Mouse (Mus musculus): ENCODE data around the gene Adarb1. TPM values are rescaled to one million over a fixed set of nuclear protein-coding genes. Genes with fewer than 3 reads are reported as not detected.

Adarb1 gene
- polyA plus RNA-seq, 1 experiment from 2014 or later = 1.1 TPM

DNA sequence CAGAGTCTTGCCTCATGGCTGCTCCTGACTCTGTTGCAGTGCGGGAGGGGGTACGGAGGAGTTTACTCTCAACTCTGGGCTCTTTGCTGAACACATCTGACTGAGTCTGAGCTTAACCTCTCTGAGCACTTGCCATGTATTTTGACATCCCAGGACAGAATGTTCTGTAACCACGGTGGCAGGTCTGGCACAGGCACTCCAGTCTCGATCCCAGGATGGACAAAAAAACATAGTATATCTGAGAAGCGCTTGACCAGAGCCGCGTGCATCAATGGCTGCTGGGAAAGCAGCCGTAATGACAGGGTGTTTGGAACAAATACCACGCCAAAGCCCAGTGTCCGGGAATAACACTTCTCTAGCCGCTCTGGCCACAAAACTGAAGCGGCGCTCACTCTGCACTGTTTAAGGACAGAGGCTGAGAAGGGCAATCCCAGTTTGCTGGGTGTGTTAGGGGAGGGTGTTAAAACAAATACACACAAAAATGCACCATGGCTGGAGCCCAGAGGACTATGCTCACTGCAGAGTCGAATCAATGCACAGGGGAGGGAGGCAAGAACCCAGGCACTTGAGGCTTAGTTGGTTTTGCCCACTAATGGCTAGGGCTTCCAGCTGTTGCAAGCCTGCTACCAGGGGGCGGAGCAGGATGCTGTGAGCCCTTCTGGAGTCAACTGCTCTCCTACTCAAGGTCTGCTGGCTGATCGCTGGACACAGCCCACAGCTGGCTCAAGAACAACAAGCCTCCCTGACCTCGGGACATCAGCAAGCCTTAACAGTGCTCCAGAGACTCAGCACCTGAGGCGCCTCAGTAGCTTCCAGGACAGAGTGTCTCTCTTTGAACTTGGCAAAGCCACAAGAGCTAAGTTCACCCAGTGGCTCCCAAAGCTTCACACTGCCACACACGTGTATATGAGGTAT, 23.0 kb upstream of the Adarb1 start:
- Histone ChIP-seq H3K4me2 (ENCODE audit: low read depth, low read length) (no peak overlapping the region), H3K27ac (ENCODE audit: low read length) (no peak overlapping the region), H3K9ac (ENCODE audit: low read depth, low read length) (no peak overlapping the region), H3K9me3 (replicated peaks; ENCODE audit: control insufficient read depth, low read length) (no peaks in the 10 kb centered on the region), H3K4me3 (ENCODE audit: low read depth, low read length) (no peak overlapping the region), H3K27me3 (ENCODE audit: control insufficient read depth, insufficient read depth, low read depth, low read length) (no peaks in the 10 kb centered on the region), H3K4me1 (ENCODE audit: control insufficient read depth, low read depth, low read length) (no peaks in the 10 kb centered on the region), H3K36me3 (ENCODE audit: control insufficient read depth, insufficient read depth) (no peaks in the 10 kb centered on the region)
- ATAC-seq (ENCODE audit: low read depth) = no peak
- 47% methylated on average over 19 of the region's 19 CpGs for WGBS (ENCODE audit: insufficient replicate concordance)

DNA sequence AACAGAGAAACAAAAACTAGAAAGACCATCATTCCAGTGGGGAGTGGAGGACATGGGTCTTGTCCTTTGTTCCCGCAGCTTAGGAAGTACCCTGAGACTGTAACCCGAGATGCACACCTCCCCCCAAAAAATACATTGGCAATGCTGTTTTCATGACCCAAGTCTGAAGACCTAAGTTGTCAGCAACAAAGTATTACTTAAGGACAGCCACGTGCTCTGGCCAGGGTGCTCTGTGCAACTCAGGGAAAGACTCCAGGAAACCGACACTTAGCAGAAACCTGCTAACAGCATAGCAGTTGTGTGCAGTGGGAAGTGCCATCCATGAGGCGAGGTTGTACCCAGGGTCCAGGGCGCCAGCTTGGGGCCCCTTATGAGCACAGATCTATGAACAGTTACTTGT, 22.2 kb upstream of the Adarb1 start:
- no peak overlapping the region for H3K4me2 ChIP-seq (ENCODE audit: low read depth, low read length)
- no peaks in the 10 kb centered on the region for H3K27me3 ChIP-seq (ENCODE audit: control insufficient read depth, insufficient read depth, low read depth, low read length)
- ATAC-seq (ENCODE audit: low read depth) = no peak
- no peaks in the 10 kb centered on the region for H3K36me3 ChIP-seq (ENCODE audit: control insufficient read depth, insufficient read depth)
- no peaks in the 10 kb centered on the region for H3K9me3 ChIP-seq (replicated peaks; ENCODE audit: control insufficient read depth, low read length)
- WGBS (ENCODE audit: insufficient replicate concordance) = 35% methylated on average over 6 of the region's 6 CpGs
- H3K9ac ChIP-seq (ENCODE audit: low read depth, low read length) = no peak overlapping the region
- H3K4me1 ChIP-seq (ENCODE audit: control insufficient read depth, low read depth, low read length) = no peaks in the 10 kb centered on the region
- H3K4me3 ChIP-seq (ENCODE audit: low read depth, low read length) = no peak overlapping the region
- H3K27ac ChIP-seq (ENCODE audit: low read length) = no peak overlapping the region

DNA sequence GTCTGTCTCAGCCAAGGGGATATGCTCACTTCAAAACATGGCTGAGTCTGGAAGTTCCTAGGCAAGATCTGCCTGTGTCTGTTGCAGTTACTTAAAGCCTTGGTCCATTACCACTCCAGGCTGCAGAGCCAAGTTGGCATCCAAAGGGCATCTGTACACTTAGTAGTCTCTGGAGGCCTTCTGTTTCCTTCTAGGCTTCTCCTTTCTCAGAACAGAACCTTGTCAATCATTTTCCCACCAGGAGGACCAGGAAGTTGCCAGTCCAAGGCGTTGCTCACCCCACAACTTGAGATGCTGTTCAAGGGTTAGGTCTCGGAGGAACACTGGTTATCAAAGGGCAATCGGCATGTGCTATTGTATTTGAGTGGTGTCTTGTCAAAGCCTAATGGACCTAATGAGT, 21.0 kb upstream of the Adarb1 start:
- no peaks in the 10 kb centered on the region for H3K36me3 ChIP-seq (ENCODE audit: control insufficient read depth, insufficient read depth)
- H3K9ac ChIP-seq (ENCODE audit: low read depth, low read length) = no peak overlapping the region
- no peak overlapping the region for H3K4me2 ChIP-seq (ENCODE audit: low read depth, low read length)
- WGBS (ENCODE audit: insufficient replicate concordance) = 52% methylated on average over 3 of the region's 3 CpGs
- no peak for ATAC-seq (ENCODE audit: low read depth)
- H3K27me3 ChIP-seq (ENCODE audit: control insufficient read depth, insufficient read depth, low read depth, low read length) = no peaks in the 10 kb centered on the region
- no peaks in the 10 kb centered on the region for H3K4me1 ChIP-seq (ENCODE audit: control insufficient read depth, low read depth, low read length)
- H3K27ac ChIP-seq (ENCODE audit: low read length) = no peak overlapping the region
- no peaks in the 10 kb centered on the region for H3K9me3 ChIP-seq (replicated peaks; ENCODE audit: control insufficient read depth, low read length)
- H3K4me3 ChIP-seq (ENCODE audit: low read depth, low read length) = no peak overlapping the region

DNA sequence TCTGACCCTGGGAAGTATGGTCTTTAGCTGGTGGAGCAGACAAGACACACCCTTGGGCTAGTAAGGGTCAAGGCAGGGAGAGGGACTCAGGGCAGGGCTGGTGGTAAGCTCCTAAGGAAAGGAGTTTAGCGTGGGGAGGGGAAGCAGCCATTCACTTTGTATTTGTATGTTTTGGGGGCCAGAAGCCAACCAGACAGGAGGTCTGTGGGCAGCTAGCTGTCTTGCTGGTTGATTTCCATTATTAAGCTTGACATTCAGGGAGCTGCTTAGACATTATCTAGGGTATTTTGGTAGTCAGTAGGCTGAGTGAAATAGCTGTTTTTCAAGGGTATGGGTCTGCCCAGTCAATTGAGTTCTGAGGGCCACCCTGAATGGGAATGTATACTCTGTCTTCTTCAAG, 20.0 kb upstream of the Adarb1 start:
- Histone ChIP-seq H3K27me3 (ENCODE audit: control insufficient read depth, insufficient read depth, low read depth, low read length) (no peaks in the 10 kb centered on the region), H3K4me2 (ENCODE audit: low read depth, low read length) (no peak overlapping the region), H3K4me1 (ENCODE audit: control insufficient read depth, low read depth, low read length) (no peaks in the 10 kb centered on the region), H3K4me3 (ENCODE audit: low read depth, low read length) (no peak overlapping the region), H3K27ac (ENCODE audit: low read length) (no peak overlapping the region), H3K36me3 (ENCODE audit: control insufficient read depth, insufficient read depth) (no peaks in the 10 kb centered on the region), H3K9me3 (replicated peaks; ENCODE audit: control insufficient read depth, low read length) (no peaks in the 10 kb centered on the region), H3K9ac (ENCODE audit: low read depth, low read length) (no peak overlapping the region)
- WGBS (ENCODE audit: insufficient replicate concordance) = 53% methylated on average over 1 of the region's 1 CpGs
- ATAC-seq (ENCODE audit: low read depth) = no peak

DNA sequence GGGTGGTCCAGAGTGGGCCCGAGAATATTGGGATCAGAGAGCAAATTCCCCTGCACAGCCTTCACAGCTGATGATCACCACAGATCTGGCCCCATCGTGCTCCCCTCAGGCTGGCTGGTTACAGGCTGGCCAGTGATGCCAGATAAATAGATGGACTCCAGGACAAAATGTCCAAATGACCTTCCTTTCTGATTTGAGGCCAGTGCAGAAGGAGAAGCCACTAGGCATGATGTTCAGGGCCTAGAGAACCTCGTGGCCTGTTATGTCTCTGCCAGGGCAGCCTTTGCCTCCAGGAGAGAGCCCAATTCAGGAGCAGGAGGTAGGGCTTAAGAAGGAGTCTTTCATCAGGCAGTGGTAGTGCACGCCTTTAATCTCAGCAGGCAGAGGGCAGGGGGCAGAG, 17.3 kb upstream of the Adarb1 start:
- H3K9ac ChIP-seq (ENCODE audit: low read depth, low read length) = no peak overlapping the region
- H3K36me3 ChIP-seq (ENCODE audit: control insufficient read depth, insufficient read depth) = no peaks in the 10 kb centered on the region
- H3K27ac ChIP-seq (ENCODE audit: low read length) = no peak overlapping the region
- H3K4me1 ChIP-seq (ENCODE audit: control insufficient read depth, low read depth, low read length) = no peaks in the 10 kb centered on the region
- ATAC-seq (ENCODE audit: low read depth) = no peak
- H3K27me3 ChIP-seq (ENCODE audit: control insufficient read depth, insufficient read depth, low read depth, low read length) = no peaks in the 10 kb centered on the region
- WGBS (ENCODE audit: insufficient replicate concordance) = 44% methylated on average over 4 of the region's 4 CpGs
- H3K4me3 ChIP-seq (ENCODE audit: low read depth, low read length) = no peak overlapping the region
- no peaks in the 10 kb centered on the region for H3K9me3 ChIP-seq (replicated peaks; ENCODE audit: control insufficient read depth, low read length)
- no peak overlapping the region for H3K4me2 ChIP-seq (ENCODE audit: low read depth, low read length)

DNA sequence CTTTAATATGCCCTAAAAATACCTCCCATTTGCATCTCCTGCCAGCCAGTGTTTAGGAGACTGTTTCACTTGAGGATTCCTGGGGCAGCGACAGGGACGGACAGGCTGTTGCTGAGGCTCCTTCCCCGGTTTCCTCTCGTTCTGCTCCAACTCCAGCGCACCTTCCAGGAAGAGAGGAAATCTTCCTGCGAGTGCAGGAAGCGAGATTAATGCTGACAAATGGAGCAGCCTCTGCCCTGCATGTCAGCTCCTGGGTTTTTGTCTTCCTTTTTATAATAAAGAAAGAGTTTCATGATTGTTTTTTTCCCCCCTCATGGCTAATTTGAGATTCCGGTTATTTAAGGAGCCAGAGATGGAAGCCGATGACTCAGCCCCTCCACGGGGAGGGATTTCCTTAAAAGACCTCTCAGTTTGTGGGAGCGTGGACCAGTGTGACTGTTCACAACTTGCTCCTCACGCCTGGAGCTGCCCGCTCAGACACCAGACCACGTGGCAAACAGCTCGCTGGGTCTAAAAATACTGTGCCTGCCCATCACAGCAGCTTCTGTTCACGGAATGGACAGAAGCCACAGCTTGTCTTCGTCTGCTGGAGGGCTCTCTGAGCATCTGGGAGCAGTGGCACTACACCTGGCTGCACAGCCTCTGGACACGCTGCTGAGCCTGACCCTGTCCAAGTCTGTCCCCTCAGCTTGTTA, 16.5 kb upstream of the Adarb1 start:
- 13% methylated on average over 18 of the region's 18 CpGs for WGBS (ENCODE audit: insufficient replicate concordance)
- H3K4me1 ChIP-seq (ENCODE audit: control insufficient read depth, low read depth, low read length) = no peaks in the 10 kb centered on the region
- no peak overlapping the region for H3K27ac ChIP-seq (ENCODE audit: low read length)
- H3K9ac ChIP-seq (ENCODE audit: low read depth, low read length) = no peak overlapping the region
- no peaks in the 10 kb centered on the region for H3K27me3 ChIP-seq (ENCODE audit: control insufficient read depth, insufficient read depth, low read depth, low read length)
- no peak overlapping the region for H3K4me3 ChIP-seq (ENCODE audit: low read depth, low read length)
- H3K4me2 ChIP-seq (ENCODE audit: low read depth, low read length) = no peak overlapping the region
- peak; percentile 24; the same call in 1 of the 2 replicates for ATAC-seq (ENCODE audit: low read depth)
- H3K36me3 ChIP-seq (ENCODE audit: control insufficient read depth, insufficient read depth) = no peaks in the 10 kb centered on the region
- no peaks in the 10 kb centered on the region for H3K9me3 ChIP-seq (replicated peaks; ENCODE audit: control insufficient read depth, low read length)

DNA sequence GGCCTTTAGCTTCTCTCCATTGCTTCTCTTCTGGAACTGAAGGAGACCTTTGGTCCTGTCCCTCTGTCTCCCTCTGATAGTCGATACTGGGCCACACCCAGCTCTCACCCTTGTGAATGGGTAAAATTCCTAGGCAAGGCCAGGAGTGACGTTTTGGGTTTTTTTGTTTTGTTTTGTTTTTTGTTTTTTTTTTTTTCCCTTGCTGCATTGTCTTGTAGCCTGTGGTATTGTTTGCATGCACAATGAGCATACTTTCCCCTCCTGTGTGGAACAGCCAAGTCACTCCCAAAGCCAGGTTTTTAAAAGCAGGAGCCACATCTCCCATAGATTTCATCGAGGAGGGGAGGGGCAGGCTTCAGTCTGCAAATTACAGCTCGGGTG, 16.0 kb upstream of the Adarb1 start:
- Histone ChIP-seq H3K9ac (ENCODE audit: low read depth, low read length) (no peak overlapping the region), H3K27me3 (ENCODE audit: control insufficient read depth, insufficient read depth, low read depth, low read length) (no peaks in the 10 kb centered on the region), H3K27ac (ENCODE audit: low read length) (no peak overlapping the region), H3K4me1 (ENCODE audit: control insufficient read depth, low read depth, low read length) (no peaks in the 10 kb centered on the region), H3K9me3 (replicated peaks; ENCODE audit: control insufficient read depth, low read length) (no peaks in the 10 kb centered on the region), H3K4me3 (ENCODE audit: low read depth, low read length) (no peak overlapping the region), H3K4me2 (ENCODE audit: low read depth, low read length) (no peak overlapping the region), H3K36me3 (ENCODE audit: control insufficient read depth, insufficient read depth) (no peaks in the 10 kb centered on the region)
- ATAC-seq (ENCODE audit: low read depth) = no peak
- 20% methylated on average over 4 of the region's 4 CpGs for WGBS (ENCODE audit: insufficient replicate concordance)

DNA sequence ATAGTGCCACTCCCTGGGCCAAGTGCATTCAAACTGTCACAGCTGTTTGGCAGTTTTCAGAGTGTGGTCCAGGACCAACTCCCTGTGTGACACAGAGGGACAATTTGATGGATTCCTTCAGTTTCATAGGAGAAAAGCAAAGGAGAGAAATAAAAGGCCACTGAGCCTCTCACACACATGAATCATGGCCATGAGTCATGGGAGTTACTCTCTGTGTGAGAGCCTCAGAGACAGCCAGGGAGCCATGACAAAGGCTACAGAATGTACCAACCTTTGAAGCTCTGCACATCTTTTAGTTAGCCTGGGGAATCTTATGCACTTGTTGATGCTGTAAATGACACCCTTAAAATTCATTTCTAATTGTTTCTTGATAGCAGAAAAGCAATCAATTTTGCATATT, 12.7 kb upstream of the Adarb1 start:
- H3K4me3 ChIP-seq (ENCODE audit: low read depth, low read length) = no peak overlapping the region
- H3K27me3 ChIP-seq (ENCODE audit: control insufficient read depth, insufficient read depth, low read depth, low read length) = no peaks in the 10 kb centered on the region
- H3K9ac ChIP-seq (ENCODE audit: low read depth, low read length) = no peak overlapping the region
- H3K9me3 ChIP-seq (replicated peaks; ENCODE audit: control insufficient read depth, low read length) = no peaks in the 10 kb centered on the region
- H3K4me2 ChIP-seq (ENCODE audit: low read depth, low read length) = no peak overlapping the region
- no peak overlapping the region for H3K27ac ChIP-seq (ENCODE audit: low read length)
- no peak for ATAC-seq (ENCODE audit: low read depth)
- no peaks in the 10 kb centered on the region for H3K4me1 ChIP-seq (ENCODE audit: control insufficient read depth, low read depth, low read length)
- no peaks in the 10 kb centered on the region for H3K36me3 ChIP-seq (ENCODE audit: control insufficient read depth, insufficient read depth)

DNA sequence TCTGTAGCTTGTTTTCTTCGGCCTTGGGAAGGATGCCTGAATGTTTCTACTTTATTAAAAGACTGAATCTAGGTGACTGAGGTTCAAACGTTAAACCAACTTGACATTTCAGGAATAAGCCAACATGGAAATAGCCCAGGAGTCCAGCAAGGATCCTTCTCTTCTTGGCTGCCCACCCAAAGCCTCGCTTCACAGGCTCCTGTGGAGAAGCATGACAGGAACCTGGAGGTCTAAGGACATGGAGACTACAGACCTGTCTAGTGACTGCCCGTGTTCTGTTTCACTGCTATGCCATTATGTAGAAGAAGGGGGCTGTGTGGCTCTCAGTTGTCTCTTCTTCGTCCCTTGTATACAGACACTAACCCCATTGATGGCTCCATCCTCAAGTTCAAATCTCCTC, 11.9 kb upstream of the Adarb1 start:
- H3K4me1 ChIP-seq (ENCODE audit: control insufficient read depth, low read depth, low read length) = no peaks in the 10 kb centered on the region
- H3K9me3 ChIP-seq (replicated peaks; ENCODE audit: control insufficient read depth, low read length) = no peaks in the 10 kb centered on the region
- no peaks in the 10 kb centered on the region for H3K27me3 ChIP-seq (ENCODE audit: control insufficient read depth, insufficient read depth, low read depth, low read length)
- ATAC-seq (ENCODE audit: low read depth) = no peak
- H3K4me2 ChIP-seq (ENCODE audit: low read depth, low read length) = no peak overlapping the region
- H3K36me3 ChIP-seq (ENCODE audit: control insufficient read depth, insufficient read depth) = no peaks in the 10 kb centered on the region
- 48% methylated on average over 5 of the region's 5 CpGs for WGBS (ENCODE audit: insufficient replicate concordance)
- H3K4me3 ChIP-seq (ENCODE audit: low read depth, low read length) = no peak overlapping the region
- no peak overlapping the region for H3K9ac ChIP-seq (ENCODE audit: low read depth, low read length)
- no peak overlapping the region for H3K27ac ChIP-seq (ENCODE audit: low read length)
